Comparison of ENCODE assay signal across 23 mouse cellular contexts in the genomic region with DNA sequence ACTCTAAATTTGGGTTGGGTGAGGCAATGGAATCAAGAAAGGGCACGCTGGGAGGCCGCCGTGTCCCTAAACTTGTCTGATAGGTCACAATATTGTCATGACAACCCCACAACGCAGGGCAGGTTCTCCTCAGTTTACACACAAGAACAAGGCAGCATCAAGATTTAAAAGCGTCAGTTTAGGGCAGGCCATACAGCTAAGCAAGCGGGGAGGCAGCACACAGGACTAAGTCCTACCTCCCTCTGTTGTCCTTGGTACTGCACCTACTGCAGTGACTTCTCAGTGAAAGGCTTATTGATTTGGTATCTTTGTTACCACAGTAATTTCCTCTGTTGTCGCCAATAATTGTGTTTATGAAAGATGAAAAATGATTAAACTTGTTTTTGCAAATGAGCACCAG.
DNase-seq lines count a peak whose midpoint lies in the region; ATAC-seq and TF ChIP-seq lines count a peak whose summit lies in the region.
"Had no signal": no experiment of that assay in that cellular context is flagged by ENCODE, and none has a peak within 500 bp of the region (broad histone marks: within the 10 kb centered on the region; RNA-seq: fewer than 3 reads in every experiment).

No protein-coding gene starts in this region.

- WGBS in forebrain, embryonic 15.5 days, result 54% methylated on average over 7 of the region's 7 CpGs
- WGBS in midbrain, embryonic 12.5 days, result 60% methylated on average over 7 of the region's 7 CpGs
- 70% methylated on average over 7 of the region's 7 CpGs for WGBS in kidney, embryonic 16.5 days

- no peak overlapping the region for H3K4me2 ChIP-seq in forebrain, embryonic 15.5 days (replicated peaks)
- H3K4me2 ChIP-seq in midbrain, embryonic 12.5 days (replicated peaks), result no peak overlapping the region
- H3K4me2 ChIP-seq in kidney, embryonic 16.5 days (replicated peaks; ENCODE audit: low read depth, low read length), result no peak overlapping the region
- H3K4me2 ChIP-seq: embryonic facial prominence, embryonic 12.5 days; heart, embryonic 15.5 days; limb, embryonic 12.5 days; liver, embryonic 15.5 days; lung, embryonic 15.5 days; stomach, embryonic 15.5 days had no signal

- H3K9me3 ChIP-seq in forebrain, embryonic 15.5 days, result no peaks in the 10 kb centered on the region
- no peaks in the 10 kb centered on the region for H3K9me3 ChIP-seq in midbrain, embryonic 12.5 days
- no peaks in the 10 kb centered on the region for H3K9me3 ChIP-seq in kidney, embryonic 16.5 days (ENCODE audit: low read length)
- H3K9me3 ChIP-seq: embryonic facial prominence, embryonic 12.5 days; heart, embryonic 15.5 days; limb, embryonic 12.5 days; liver, embryonic 15.5 days; lung, embryonic 15.5 days; stomach, embryonic 15.5 days had no signal

- DNase-seq in layer of hippocampus, adult 2 months (ENCODE audit: low spot score in 2 of 2), result no peak
- DNase-seq in layer of hippocampus, postnatal 14 days (ENCODE audit: low spot score in 2 of 2), result no peak
- no peak for DNase-seq in gastrocnemius, adult 2 months
- DNase-seq: adrenal gland, adult 8-10 months; B cell, adult 2 months; cerebellum, adult 11 months; cerebellum, adult 9-11 months; embryo, embryonic 11 days; gastrocnemius, postnatal 10 days; kidney, adult 18-20 months; layer of hippocampus, adult 9-11 months; right cerebral cortex, postnatal 25 days had no signal

- no peaks in the 10 kb centered on the region for H3K36me3 ChIP-seq in forebrain, embryonic 15.5 days
- no peaks in the 10 kb centered on the region for H3K36me3 ChIP-seq in midbrain, embryonic 12.5 days
- no peaks in the 10 kb centered on the region for H3K36me3 ChIP-seq in kidney, embryonic 16.5 days (ENCODE audit: insufficient read depth, low read length)
- H3K36me3 ChIP-seq: embryonic facial prominence, embryonic 12.5 days; heart, embryonic 15.5 days; limb, embryonic 12.5 days; liver, embryonic 15.5 days; lung, embryonic 15.5 days; stomach, embryonic 15.5 days had no signal

- no peak overlapping the region for H3K9ac ChIP-seq in forebrain, embryonic 15.5 days (replicated peaks)
- H3K9ac ChIP-seq in midbrain, embryonic 12.5 days (replicated peaks), result no peak overlapping the region
- no peak overlapping the region for H3K9ac ChIP-seq in kidney, embryonic 16.5 days (replicated peaks; ENCODE audit: low read length)
- H3K9ac ChIP-seq: embryonic facial prominence, embryonic 12.5 days; heart, embryonic 15.5 days; limb, embryonic 12.5 days; liver, embryonic 15.5 days; lung, embryonic 15.5 days; stomach, embryonic 15.5 days had no signal

- no peaks in the 10 kb centered on the region for H3K27me3 ChIP-seq in forebrain, embryonic 15.5 days
- no peaks in the 10 kb centered on the region for H3K27me3 ChIP-seq in midbrain, embryonic 12.5 days
- no peaks in the 10 kb centered on the region for H3K27me3 ChIP-seq in kidney, embryonic 16.5 days (ENCODE audit: insufficient read depth, low read length)
- H3K27me3 ChIP-seq: CH12.LX; embryonic facial prominence, embryonic 12.5 days; heart, embryonic 15.5 days; limb, embryonic 12.5 days; lung, embryonic 15.5 days; stomach, embryonic 15.5 days had no signal

- peak; percentile 27 for TF ChIP-seq CTCF in layer of hippocampus, adult 2 months (conservative IDR thresholded peaks at IDR 0.05)
- TF ChIP-seq CTCF in gastrocnemius, adult 2 months (IDR thresholded peaks at IDR 0.05), result no peak

- H3K4me3 ChIP-seq in layer of hippocampus, adult 2 months, result no peak overlapping the region
- no peak overlapping the region for H3K4me3 ChIP-seq in forebrain, embryonic 15.5 days
- H3K4me3 ChIP-seq in midbrain, embryonic 12.5 days, result no peak overlapping the region
- no peak overlapping the region for H3K4me3 ChIP-seq in kidney, embryonic 16.5 days (ENCODE audit: low read length)
- no peak overlapping the region for H3K4me3 ChIP-seq in gastrocnemius, adult 2 months
- H3K4me3 ChIP-seq: embryonic facial prominence, embryonic 12.5 days; heart, embryonic 15.5 days; limb, embryonic 12.5 days; liver, embryonic 15.5 days; lung, embryonic 15.5 days; stomach, embryonic 15.5 days had no signal

- no peak overlapping the region for H3K27ac ChIP-seq in layer of hippocampus, adult 2 months
- no peak overlapping the region for H3K27ac ChIP-seq in forebrain, embryonic 15.5 days (replicated peaks)
- H3K27ac ChIP-seq in midbrain, embryonic 12.5 days (replicated peaks), result no peak overlapping the region
- H3K27ac ChIP-seq in kidney, embryonic 16.5 days (ENCODE audit: low read length), result no peak overlapping the region
- no peak overlapping the region for H3K27ac ChIP-seq in gastrocnemius, adult 2 months
- H3K27ac ChIP-seq: embryonic facial prominence, embryonic 12.5 days; heart, embryonic 15.5 days; kidney, postnatal 0 days; limb, embryonic 12.5 days; liver, embryonic 15.5 days; lung, embryonic 15.5 days; stomach, embryonic 15.5 days had no signal

- H3K4me1 ChIP-seq in forebrain, embryonic 15.5 days, result peaks cover 14% of the 10 kb centered on the region
- peaks cover 22% of the 10 kb centered on the region for H3K4me1 ChIP-seq in midbrain, embryonic 12.5 days
- H3K4me1 ChIP-seq in kidney, embryonic 16.5 days (ENCODE audit: insufficient read depth, low read length), result no peaks in the 10 kb centered on the region
- H3K4me1 ChIP-seq: embryonic facial prominence, embryonic 12.5 days; limb, embryonic 12.5 days; lung, embryonic 15.5 days; stomach, embryonic 15.5 days had no signal

- ATAC-seq in forebrain, embryonic 15.5 days (replicated peaks), result 0 out of 2 replicates have a peak, but pooled peaks have one; percentile 8
- peak; percentile 39; the same call in 1 of the 2 replicates for ATAC-seq in midbrain, embryonic 12.5 days (ENCODE audit: low FRiP score, low read depth)
- ATAC-seq in kidney, embryonic 16.5 days (ENCODE audit: low FRiP score, low TSS enrichment), result no peak

- intact Hi-C loops in gastrocnemius, adult 2 months (cut with DNase I), result no loop called here
